Mouse (Mus musculus) left cerebral cortex, postnatal 25 days (tissue): ENCODE measurements around the gene Smco2. TPM values are rescaled to one million over a fixed set of nuclear protein-coding genes. Genes with fewer than 3 reads are reported as not detected.
A peak's percentile ranks its signal among the peaks of the same experiment; 100 is the strongest.

Experiments used
- DNase-seq, 2 experiments: peaks; one replicate each; pipeline ENCODE4 v3.0.0; 2022; ENCODE audit warnings: low spot score in 2 of 2, mixed read lengths in 1 of 2
- intact Hi-C: fragments of 180-260 bp; cut with DNase I; formaldehyde crosslinking; loops from one replicate; pipeline ENCODE4 v1.15.1; 2025
- total RNA-seq, 2 experiments: library from RNA; stranded (reverse); gene quantifications; 2 replicates each; pipeline ENCODE4 v1.2.3; 2021

Smco2 gene
- total RNA-seq, 2 experiments from 2014 or later = not detected

DNA sequence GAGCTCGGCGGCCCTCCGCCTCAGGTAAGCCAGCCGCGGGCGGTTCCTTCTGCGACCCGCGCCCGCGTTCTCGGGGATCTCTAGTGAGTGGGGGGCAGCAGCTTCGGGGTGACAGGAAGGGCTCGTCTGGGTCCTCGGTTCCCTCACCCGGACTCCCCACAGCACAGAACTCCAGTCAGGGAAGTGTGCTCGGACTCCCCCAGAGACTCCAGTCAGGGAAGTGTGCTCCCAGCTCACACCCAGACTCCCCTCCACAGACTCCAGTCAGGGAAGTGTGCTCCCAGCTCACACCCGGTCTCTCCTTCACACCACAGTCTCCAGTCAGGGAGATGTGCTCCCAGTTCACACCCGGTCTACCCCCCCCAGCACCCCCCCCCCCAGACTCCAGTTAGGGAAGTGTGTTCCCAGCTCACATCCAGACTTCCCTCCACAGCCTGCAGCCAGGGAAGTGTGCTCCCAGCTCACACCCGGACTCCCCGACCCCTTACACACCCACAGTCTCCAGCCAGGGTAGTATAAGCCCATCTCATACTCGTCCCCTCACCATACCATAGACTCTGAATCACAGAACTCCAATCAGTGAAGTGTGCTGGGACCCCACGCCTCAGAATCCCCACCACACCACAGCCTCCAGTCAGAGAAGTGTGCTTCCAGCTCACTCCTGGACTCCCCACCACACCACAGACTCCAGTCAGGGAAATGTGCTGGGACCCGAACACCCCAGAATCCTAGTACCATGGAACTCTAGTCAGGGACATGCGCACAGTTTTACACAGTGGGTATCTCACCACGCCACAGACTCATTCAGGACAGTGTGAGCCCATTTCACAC, 39.0 kb downstream of the Smco2 start:
- intact Hi-C loops = no loop called here
- DNase-seq = no peak

- intact Hi-C loops = no loop called here
- no peak for DNase-seq
Observed at GRCm38 (mm10) chr6:146890215-146890614, 40.3 kb downstream of the Smco2 start.

- DNase-seq = no peak
- intact Hi-C loops = no loop called here
Observed at GRCm38 (mm10) chr6:146890633-146891032, 40.7 kb downstream of the Smco2 start.

- DNase-seq = peak in 1 of 2 experiments; percentile 59
- intact Hi-C loops = no loop called here
Observed at GRCm38 (mm10) chr6:146893890-146894289, 44.0 kb downstream of the Smco2 start.

- intact Hi-C loops = no loop called here
- no peak for DNase-seq
Observed at GRCm38 (mm10) chr6:146898709-146899108, 48.8 kb downstream of the Smco2 start.

GRCm38 (mm10) chr6:146899647-146900046, 49.7 kb downstream of the Smco2 start:
- intact Hi-C loops = no loop called here
- no peak for DNase-seq

DNA sequence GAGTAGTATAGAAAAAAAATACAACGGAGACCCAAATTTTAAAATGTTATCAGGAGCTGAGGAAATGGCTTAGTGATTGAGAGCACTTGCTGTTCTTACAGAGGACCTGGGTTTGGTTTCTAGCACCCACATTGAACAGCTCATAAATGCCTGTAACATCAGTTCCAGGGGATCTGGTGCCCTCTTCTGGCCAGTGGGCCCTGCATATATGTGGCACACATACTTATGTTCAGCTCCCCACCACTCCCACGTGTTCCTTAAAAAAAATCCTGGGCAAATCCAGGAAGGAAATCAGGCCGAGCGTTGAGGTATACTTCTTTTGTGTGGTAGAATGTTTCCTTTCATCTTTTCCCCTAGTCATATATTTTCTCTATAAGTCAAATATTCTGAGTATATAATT, 52.0 kb downstream of the Smco2 start:
- DNase-seq = no peak
- intact Hi-C loops = no loop called here

DNA sequence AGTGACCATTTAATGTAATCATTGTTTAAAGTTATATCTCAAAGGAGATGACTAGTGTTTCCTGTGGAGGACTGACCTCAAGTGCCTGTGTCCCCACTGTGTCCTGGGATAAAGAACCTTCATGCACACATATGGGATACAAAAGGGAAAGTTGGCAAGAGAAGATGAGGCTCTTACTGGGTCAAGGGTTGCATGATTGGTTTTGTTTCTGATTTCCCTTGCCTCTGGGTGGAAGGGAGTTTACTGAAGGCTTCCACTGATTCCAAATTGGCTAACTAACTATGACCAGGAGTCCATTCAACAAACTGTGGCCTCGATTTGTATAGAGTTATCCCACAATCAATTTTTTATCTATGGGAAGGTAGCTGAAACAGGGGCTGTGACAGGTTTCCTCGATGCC, 53.7 kb downstream of the Smco2 start:
- no peak for DNase-seq
- intact Hi-C loops = no loop called here

GRCm38 (mm10) chr6:146904707-146905106, 54.8 kb downstream of the Smco2 start:
- no peak for DNase-seq
- intact Hi-C loops = no loop called here

GRCm38 (mm10) chr6:146906000-146906786, 56.3 kb downstream of the Smco2 start:
- intact Hi-C loops = no loop called here
- no peak for DNase-seq

- no peak for DNase-seq
- intact Hi-C loops = no loop called here
Observed at GRCm38 (mm10) chr6:146907061-146907794, 57.3 kb downstream of the Smco2 start.

GRCm38 (mm10) chr6:146907795-146908190, 57.9 kb downstream of the Smco2 start:
- no peak for DNase-seq
- intact Hi-C loops = no loop called here

GRCm38 (mm10) chr6:146908801-146909200, 58.9 kb downstream of the Smco2 start:
- intact Hi-C loops = no loop called here
- DNase-seq = no peak

- intact Hi-C loops = no loop called here
- peak in 1 of 2 experiments; percentile 53 for DNase-seq
Observed at GRCm38 (mm10) chr6:146909725-146910489, 60.0 kb downstream of the Smco2 start.

DNA sequence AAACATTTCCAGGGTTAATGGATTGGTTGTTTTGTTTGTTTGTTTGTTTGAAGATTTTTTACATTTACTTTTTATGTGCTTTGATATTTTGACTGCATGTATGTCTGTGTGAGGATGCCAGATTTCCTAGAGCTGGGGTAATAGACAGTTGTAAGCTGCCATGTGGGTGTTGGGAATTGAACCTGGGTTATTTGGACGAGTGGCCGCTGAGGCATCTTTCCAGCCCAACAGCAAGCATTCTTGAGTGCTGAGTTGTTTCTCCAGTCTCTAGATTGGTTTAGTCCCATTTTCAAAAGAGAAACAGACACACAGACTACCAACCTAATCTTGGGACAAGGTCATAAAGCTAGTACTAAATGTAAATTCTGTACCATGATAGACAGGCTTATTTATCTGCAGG, 60.9 kb downstream of the Smco2 start:
- intact Hi-C loops = no loop called here
- DNase-seq = no peak

GRCm38 (mm10) chr6:146912835-146913488, 63.1 kb downstream of the Smco2 start:
- no peak for DNase-seq
- intact Hi-C loops = no loop called here

DNA sequence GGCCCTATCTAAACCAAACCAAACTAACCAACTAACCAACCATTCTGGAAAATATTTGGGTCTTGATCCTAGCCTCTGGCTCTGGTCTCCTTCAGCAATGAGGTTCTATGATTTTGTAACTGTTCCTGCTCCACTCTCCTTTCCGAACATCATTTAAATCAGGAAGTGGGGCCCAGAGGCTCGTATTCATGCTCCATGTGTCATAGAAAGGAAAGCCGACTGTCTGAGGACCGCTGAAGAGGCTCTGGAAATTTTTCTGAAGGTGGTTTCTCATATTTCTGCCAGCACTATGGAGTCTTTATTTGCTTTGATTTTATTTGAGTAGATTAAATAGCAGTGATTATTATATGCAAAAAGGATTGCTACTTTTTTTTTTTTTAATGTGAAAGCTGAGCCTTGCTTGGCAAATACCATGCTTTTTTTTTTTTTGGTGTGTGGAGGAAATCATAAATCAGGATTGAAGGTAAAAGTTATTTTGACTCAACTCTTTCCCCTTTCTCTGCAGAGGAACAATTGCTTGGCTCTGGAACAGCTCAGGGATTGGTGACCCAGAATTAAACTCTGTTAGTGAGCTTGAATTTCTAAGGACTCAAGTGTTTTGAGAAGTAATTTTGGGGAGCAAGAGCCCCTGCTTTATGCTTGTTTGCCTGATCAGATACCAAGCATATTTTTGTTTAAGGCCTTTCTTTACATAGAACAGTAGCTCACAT, 63.7 kb downstream of the Smco2 start:
- no peak for DNase-seq
- intact Hi-C loops = no loop called here

GRCm38 (mm10) chr6:146915808-146916207, 65.9 kb downstream of the Smco2 start:
- intact Hi-C loops = no loop called here
- no peak for DNase-seq
